Mouse (Mus musculus) kidney, adult 11 months (tissue): ENCODE results near the gene Slit3.

Experiments
- DNase-seq: peaks from one replicate; pipeline ENCODE4 v3.0.0; 2022

Gene Slit3

DNA sequence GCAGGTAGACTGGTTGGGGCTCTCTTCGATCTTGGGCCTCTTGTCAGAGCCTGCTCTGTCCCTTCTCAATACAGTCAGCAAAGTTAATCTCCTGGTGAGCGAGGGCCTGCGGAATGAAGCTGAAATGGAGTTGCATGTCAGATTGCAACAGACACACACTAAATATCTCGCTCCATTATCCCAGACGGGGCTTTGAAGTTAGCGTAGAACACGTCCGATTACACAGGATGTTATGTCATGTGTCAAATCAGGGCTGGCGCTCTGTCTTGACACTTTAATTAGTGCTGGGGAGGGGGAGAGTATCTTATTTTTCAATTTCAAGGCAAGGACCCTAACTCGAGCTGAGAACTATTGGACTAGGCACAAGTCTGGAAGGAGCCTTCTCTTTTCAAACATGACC is 243.4 kb downstream of the Slit3 start:
- DNase-seq: no peak

DNA sequence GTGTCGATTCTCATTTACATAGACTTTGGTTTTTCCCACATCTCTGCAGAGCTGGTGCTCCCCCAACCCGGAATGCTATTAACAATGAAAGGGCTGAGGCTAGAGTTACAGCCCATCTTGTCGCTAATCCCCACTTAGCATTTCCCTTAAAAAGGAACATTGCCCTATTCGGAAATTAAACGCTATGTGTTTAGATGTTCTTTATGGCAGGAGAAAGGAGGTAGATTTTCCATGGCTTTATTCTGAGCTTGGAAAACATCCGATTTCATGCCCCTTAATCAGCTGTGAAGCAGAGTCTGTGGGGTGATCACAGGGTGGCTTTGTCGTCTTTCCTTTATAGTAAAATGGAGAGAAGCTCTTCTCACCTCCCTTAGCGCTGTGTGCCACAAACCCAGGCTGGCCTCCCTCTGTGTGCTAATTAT is 244.5 kb downstream of the Slit3 start:
- DNase-seq: no peak

DNA sequence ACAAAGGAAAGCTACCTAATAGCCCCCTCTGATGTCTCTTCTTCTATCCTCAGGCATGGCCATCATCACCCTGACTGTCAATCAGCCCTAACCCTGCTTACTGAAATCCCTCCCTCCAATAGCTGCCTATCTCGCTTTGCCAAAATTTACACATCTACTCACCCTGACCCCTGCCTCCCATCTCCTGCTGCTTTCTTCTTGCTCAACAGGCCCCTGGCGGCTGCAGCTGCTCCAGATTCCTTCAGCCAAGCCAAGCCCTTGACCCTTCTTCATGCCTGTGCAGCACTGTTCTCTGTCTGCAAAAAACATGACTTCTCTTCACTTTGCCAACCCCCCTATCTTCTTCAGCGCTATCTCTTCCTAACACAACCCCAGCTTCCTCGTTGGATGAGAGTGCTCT is 245.6 kb downstream of the Slit3 start:
- DNase-seq: no peak

DNA sequence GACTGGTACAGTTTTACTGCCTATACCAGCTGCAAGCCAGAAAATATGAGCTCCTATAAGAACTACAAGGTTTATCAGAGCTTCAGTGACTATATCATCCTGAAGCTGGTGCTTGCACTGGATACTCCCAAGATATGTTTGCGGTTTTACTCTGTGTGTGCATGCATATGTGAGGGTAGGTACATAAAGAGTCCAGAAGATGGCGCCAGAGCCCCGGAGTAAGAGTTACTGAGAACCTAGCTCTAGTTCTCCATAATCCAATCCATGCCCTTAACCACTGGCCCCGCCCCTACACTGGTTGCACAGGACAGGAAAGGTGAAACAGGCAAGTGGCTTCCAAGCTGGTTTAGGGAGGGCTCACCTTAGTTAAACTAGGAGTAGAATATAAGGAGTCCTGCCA is 246.2 kb downstream of the Slit3 start:
- no peak for DNase-seq

DNA sequence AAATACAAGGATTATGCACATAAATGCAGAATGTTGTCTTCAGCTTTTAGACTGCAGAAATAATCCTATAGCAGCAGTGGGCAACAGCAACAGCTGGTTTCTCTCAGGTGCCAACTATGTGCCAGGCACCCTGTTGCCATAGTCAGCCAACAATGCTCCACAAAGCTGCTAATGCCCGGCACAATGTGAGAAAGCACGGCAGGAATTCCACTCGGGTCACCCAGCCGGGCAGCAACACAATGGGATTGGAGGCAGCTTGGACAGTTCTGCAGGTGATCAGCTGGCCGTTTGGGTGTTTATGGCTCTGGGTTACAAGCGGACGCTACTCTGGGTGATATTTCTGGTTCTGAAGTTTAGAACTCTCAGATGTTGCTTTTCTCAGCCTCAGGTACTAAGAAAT is 248.9 kb downstream of the Slit3 start:
- no peak for DNase-seq

DNA sequence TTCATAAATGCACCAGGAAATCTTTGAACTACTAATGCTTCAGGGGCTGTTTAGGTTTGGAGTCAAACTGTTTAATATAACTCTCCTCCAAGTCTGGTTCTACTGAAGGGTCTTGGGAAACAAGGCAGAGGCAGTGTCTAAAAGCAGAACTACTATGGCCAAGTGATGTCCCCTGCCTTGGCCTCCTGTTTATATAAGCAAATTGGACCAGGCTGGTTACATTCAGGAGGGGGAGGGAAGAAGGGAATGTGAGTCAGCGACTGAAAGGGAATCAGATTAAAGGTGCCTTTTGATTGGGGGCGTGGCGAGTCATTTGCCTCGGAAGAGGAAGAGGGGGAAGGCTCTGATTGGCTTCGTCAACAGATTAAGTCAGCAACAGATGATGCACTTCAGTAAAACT is 249.7 kb downstream of the Slit3 start:
- DNase-seq: no peak

DNA sequence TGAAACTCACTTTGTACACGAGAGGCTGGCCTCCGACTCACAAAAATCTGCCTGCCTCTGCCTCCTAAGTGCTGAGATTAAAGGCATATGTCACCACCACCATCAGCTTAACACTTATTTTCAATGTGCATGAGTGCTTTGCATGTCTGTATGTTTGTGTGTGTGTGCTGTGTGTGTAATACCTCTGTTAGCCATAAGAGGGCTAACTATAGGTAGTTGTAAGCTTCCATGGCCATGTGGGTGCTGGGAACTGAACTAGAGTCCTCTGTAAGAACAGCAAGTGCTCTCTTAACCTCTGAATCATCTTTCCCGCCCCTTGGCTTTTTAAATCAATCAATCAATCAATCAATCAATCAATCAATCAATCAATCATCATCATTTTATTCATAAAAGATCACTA is 251.4 kb downstream of the Slit3 start:
- DNase-seq: no peak

DNA sequence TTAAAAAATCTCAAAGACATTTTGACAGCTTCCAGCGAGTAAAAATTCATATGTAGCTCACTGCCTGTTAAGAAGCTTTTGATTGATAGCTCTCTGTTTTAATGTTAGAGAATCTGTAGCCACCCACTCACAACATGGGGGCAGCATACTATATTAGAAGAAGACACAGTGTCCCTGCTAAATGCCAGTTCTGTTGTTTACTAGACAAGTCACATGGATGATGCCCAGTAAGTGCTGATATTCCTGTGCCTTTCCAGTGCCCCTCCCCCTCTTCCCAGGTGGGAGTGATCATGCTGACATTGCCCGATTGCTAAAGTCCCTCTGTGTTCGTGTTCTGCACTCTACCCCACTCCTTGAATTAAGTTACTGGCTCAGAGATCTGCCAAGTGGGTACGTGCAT is 254.0 kb downstream of the Slit3 start:
- DNase-seq: no peak

DNA sequence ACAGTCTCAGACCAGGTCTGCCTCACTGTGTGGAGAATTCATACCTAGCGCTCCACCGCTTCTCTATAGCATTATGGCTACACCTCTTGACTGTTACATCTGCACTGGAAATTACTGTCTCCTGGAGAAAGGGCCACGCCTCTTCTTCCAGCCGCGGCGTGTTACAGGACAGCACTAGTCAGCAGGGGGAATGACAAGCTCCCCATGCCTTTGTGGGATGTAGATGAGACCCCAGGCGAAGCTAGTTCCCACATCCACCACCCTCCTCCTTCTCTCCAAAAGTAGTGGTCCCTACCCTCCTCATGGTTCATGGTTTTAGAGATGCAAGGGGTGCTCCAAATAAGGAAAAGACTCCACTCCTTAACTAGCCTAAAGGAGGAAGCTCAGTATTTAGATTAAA is 257.8 kb downstream of the Slit3 start:
- DNase-seq: no peak

DNA sequence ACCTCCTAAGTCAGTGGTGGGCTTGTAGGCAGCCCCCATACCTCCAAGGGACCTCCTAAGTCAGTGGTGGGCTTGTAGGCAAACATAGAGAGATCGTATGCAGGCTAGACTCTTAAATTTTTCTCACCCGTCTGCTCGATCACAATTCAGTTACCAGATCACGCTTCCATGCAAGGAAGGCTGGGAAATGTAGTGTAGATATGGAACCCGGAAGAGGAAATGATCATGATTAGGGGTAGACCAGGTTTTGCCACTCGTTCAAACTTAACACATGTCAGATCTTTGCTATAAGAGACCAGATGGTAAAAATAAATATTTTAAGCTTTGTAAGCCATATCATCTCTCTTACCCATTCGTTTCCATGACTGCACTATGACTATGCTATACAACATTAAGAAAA is 258.4 kb downstream of the Slit3 start:
- no peak for DNase-seq

DNA sequence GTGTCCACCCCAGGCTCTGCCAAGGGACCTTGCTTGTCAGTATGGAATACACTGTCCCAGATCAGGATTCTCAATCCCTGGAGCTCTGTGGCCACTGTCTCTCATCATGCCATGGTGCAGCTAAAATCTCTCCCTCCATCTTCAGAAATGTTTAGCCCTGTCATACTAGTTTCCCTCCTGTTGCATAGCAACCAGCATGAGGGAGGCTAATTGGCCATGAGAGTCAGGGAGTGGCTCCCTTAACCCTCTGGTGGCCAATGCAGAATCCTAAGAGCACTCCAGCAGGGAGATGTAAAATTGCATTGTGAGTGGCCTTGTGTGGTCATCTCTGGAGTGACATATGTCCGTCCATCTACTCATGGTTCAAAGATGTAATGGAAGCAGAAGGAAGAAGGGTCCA is 259.7 kb downstream of the Slit3 start:
- DNase-seq: no peak

DNA sequence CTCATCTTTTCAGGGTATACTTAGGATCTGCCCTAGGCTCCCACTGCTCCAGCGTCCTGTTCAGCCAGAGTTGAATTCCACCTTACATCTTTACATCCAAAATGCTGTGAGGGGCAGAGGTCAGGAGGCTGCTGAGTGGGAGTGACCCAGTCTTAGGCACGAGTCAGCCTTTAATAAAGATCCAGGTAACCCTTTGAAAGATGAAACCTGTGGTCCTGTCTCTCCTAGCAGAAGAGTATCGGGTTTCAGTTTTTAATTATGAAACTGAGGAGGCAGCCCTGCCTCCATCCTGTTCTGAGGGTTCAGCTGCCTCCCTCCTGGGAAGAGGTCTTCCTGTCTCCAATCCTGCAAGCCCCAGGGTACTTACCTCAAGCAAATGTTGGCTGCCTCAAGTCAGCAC is 264.4 kb downstream of the Slit3 start:
- DNase-seq: no peak

DNA sequence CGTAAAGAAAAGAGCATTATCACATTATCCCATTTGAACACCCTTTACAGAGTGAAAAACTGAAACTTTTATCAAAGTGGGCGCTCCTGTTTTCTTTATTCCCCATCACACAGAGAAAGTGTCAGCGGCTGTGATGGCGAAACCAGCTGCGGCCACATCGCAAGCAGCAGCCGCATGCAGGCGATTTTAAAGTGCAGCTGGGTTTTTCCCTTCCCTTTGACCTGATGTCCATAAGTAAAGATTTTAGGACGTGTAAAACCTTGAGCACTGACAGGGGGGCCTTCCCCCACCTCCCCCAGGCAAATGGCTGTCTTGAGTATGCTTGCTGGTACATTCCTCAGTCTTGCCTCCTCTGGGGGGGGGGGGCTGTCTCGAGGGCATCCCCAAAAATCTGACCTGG is 266.8 kb downstream of the Slit3 start:
- DNase-seq: no peak

DNA sequence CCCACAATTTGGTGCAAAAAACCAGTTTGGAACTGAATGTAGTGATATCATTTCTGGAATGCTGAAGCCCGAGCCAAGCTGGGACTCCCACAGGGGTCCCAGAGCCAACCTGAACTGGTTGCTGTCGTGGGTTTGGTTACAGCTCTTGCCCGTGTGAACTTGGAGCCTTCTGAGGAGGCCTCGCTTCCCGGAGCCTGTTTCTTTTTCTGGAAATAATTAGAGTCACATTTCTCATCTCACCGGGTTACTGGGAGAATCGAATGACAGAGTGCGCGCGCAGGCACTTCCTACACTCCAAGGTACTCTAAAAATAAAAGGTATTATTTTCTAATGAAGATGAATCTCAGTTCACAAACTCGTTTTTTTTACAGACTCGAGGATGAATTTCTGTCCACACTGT is 267.4 kb downstream of the Slit3 start:
- DNase-seq: no peak

DNA sequence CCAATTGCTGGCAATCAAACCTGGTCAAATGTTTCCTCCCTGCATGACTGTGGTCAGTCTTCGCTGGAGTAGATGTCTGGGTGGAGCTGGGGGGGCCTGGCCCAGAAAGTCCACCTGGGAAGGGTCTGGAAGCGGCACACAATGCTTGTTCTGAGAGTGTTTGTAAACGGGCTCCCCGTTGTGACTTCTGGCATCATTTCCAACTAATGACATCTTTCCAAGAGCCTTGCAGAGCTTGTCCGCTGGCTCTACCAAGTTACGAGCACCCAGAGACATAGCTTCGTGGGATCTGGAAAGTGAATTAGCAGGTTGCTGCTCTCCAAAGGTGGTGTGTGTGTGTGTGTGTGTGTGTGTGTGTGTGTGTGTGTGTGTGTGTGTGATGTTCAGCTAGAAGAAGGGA is 268.3 kb downstream of the Slit3 start:
- DNase-seq: no peak

DNA sequence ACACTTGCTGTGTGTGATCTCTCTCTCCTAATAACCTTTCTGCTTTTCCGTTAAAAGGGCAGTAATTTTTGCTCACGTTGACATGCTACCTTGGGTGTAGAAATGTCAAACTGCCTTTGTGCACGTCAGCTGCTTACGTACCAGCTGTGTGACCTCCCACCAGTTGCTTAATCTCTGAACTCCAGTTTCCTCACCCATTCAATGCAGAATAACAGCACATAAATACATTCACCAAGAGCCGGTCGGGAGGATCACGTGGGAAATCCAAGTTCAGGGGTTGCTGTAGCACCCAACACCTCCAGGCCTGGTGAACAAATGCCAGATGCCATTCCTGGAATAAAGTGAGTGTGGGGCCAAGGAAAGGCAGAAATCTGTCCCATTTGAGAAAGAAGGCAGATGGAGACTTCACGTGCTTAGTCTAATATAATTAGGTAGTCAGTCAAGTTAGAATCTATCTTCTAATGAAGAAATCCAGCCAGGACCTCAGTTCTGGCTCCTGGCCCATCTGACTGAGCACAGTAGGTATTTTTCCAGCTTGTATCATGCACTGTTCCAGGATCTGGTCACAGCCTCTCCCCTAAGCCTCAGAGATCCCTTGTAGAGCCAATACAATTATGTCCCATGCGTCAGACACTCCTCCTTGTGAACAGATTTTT is 268.9 kb downstream of the Slit3 start:
- DNase-seq: no peak

DNA sequence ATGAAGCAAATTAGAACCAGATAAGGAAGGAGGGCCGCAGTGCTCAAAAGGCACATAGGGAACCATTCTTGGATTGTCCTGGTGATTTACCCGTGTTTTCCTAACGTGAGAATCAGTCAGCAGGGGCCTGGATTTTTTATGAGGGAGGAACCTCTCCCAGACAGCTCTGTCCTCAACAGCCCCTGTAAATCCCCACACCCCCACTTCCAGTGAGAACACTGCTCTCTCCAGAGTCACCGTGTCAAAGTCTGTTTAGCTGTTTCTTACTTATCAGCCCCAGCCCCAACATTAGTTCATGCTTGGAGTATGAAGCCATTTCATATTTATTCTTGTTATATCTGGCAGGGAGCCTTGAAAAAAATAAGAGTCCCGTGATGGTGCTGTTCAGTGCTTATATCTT is 272.8 kb downstream of the Slit3 start:
- DNase-seq: no peak

DNA sequence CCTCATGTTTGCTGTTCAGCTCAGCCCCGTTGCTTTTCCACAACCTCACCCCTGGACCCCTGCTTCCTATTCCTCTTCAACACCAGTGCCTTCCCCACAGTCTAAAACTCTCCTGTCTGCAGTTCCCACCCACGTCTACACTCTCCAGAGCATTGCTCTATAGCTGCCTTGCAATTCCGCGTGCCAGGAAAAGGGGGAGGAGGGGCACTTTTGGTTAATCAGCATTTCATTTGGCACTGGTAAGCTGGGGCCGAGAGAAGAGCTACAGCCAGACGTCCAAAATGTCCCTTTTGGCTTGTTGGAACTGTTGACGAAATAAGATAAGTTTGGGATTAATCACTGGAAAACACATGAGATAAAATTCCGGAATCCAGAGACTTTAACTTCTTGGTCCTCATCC is 274.4 kb downstream of the Slit3 start:
- DNase-seq: peak; percentile 12

DNA sequence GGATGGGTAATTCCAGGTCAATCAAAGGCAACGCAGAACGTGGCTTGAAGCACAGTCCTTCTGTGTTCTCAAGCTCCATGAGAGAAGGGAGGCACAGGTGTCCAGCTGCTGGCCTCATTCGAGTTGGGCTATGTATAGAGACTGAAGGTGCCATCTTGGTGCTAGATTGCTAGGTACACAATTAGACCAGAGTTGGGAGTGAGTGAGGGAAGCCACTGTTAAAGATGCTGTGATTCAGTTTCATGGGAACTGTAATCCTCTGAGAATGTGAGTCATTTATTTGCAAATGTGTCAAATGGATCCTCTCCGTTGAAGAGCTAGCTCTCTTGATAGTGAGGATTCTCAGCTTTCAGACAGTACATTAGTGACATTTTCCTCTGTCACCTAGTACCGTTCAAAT is 277.3 kb downstream of the Slit3 start:
- no peak for DNase-seq

DNA sequence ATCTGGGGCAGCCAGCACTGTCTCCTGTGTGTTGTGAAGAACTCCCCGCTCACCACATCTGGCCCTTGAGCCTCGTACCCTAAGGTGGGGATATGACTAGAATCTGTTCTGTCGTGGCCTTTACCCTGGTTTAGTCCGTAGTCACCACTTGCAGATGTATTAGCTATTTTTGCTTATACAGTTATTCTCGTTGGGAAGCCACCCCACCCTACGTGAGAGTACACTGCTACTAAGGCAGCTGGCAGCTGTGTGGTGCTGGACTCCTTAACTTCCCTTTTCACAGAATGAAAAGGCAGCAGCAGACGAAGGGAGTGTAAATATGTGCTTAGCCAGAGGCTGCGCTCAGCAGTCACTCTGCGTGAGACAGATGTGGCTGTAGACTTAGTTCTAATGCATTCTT is 282.5 kb downstream of the Slit3 start:
- DNase-seq: no peak

DNA sequence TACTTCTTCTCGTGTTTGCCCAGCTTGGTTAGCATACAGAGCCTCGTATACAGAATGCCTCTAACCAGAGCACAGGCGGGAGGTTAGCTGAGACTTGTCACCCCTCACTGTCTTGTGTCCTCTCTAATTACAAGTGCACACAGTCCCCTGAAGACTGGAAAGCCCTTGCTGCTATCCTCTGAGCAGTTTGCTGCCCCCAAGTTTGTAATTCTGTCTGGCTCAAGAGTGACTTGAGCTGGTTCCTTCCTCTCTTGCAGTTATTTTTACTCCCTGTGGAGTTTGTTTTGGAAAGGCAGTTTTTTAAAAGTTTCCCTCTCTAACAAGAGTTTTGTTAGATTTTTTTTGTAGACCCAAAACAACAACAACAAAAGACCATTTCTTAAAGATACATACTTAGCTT is 285.0 kb downstream of the Slit3 start:
- no peak for DNase-seq

DNA sequence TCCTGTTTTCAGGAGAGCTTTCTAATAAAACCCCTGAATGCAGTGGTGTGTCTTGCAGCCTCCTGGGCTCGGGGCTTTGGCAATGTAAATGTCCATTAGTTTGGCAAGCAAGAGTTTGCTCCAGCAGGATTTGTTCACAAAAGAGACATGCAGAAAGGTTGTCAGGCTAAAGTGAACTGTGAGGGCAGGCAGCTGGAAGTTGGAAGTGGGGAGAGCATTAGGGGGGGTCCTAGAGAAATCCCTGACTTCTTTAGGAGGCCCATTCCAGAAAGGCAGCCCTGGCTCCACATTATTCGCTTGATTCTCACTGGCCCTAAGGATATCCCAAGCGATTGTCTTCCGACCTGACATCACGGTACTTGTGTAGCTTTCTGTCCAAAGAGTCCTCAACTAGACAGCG is 285.5 kb downstream of the Slit3 start:
- no peak for DNase-seq

DNA sequence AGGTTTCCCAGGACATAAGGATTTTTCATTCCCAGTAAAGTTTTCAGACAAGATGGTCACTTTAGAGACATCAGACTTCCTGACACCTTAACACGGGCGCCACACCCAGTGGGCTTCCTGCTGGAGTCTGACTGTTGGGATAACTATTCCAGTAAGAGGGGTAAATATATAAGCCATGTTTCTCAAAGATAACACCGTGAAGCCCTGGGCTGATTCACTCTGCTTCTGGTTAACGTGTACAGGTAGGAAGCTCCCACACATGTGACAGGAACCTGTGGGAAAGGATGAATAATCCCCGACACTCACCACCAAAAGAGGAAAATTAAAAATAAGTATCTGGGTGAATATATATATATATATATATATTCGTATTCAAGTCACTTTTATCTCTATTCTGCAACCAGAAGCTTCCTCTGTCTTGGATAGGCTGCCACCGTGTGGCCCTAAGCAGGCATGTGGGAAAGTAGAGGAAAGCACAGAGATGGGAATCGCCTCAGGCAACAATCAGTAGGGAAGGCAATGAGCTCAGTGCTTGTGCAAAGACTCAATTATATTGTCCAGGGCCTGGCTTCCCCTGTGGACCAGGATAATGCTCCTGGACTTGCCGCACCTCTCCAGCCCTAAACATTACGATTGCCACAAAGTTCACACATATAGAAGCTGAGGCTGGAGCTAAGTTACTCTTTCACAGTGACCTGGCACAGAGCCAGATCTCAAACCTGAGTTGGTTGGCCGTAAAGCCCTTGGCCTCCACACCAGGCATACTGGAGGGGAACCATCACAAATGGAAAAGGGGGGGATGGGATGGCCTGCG is 286.5 kb downstream of the Slit3 start:
- peak; percentile 60 for DNase-seq

DNA sequence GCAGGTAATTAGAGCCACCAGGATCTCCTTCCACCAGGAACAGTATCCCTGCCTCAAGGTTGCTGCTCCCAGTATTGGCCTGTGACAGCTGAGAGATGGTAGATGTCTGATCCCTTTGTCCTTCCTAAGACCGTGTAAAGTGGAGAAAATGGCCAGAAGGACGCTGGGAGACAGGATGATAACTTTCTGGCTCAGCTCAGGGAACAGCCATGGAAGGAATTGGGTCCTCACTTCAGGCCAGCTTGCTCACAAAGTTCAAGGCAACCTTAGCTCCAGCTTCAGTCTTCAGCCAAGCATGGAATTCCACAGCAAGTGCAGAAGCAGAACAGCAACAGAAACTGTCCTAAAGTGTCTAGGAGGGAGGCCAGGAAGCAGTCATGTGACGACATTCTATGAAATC is 289.4 kb downstream of the Slit3 start:
- DNase-seq: no peak
